Mouse (Mus musculus) bone marrow macrophage, adult 2 months (primary cell): ENCODE measurements around the gene Antxr1. TPM values are rescaled to one million over a fixed set of nuclear protein-coding genes. Genes with fewer than 3 reads are reported as not detected.

Experiments
- H3K27ac ChIP-seq: 2 replicates; pipeline ENCODE4 v1.5.1; 2012; ENCODE audit warnings: low read depth, low read length; ENCODE audit not compliant: insufficient read depth
- H3K4me1 ChIP-seq: 2 replicates; pipeline ENCODE4 v1.6.1; 2012; ENCODE audit warnings: low read length; ENCODE audit not compliant: control insufficient read depth, insufficient read depth
- H3K4me3 ChIP-seq: 2 replicates; pipeline ENCODE4 v1.5.1; 2012; ENCODE audit warnings: mild to moderate bottlenecking, low read length, moderate library complexity; ENCODE audit not compliant: insufficient read depth
- CTCF ChIP-seq: IDR thresholded peaks from 2 replicates; pipeline ENCODE4 v1.5.1; 2012; ENCODE audit warnings: low read depth, mild to moderate bottlenecking, low read length, moderate library complexity
- POLR2A ChIP-seq: IDR thresholded peaks from 2 replicates; pipeline ENCODE4 v1.6.1; 2012; ENCODE audit warnings: mild to moderate bottlenecking, low read depth, low read length, borderline replicate concordance
- polyA plus RNA-seq: library from polyadenylated mRNA; stranded (reverse); fragments of >200 nt; gene quantifications from 2 replicates; pipeline ENCODE4 v1.2.4, GENCODE M21; 2012; ENCODE audit not compliant: missing spikeins, insufficient read depth, insufficient read length

Gene Antxr1
- polyA plus RNA-seq, 1 experiment: 1.5 TPM

DNA sequence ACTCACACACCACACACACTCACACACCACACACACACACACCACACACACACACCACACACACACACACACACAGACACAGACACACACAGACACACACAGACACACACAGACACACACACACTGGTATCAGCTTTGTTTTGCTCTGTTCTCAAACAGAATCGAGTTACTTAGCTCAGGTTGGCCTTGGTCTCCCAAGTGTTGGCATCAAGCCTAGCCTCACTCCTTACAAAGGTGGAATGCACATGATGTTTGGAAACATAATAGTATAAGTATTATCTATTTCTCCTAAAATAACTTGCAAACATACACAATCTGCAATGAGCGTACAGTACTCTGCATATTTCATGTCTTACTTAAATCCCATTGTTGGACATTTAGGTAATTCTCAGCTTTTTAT, 3.2 kb downstream of the Antxr1 start:
- H3K4me1 ChIP-seq: peaks cover 16% of the 10 kb centered on the region
- no peak overlapping the region for H3K4me3 ChIP-seq
- H3K27ac ChIP-seq: no peak overlapping the region
- TF ChIP-seq POLR2A (no peak), CTCF (no peak)

DNA sequence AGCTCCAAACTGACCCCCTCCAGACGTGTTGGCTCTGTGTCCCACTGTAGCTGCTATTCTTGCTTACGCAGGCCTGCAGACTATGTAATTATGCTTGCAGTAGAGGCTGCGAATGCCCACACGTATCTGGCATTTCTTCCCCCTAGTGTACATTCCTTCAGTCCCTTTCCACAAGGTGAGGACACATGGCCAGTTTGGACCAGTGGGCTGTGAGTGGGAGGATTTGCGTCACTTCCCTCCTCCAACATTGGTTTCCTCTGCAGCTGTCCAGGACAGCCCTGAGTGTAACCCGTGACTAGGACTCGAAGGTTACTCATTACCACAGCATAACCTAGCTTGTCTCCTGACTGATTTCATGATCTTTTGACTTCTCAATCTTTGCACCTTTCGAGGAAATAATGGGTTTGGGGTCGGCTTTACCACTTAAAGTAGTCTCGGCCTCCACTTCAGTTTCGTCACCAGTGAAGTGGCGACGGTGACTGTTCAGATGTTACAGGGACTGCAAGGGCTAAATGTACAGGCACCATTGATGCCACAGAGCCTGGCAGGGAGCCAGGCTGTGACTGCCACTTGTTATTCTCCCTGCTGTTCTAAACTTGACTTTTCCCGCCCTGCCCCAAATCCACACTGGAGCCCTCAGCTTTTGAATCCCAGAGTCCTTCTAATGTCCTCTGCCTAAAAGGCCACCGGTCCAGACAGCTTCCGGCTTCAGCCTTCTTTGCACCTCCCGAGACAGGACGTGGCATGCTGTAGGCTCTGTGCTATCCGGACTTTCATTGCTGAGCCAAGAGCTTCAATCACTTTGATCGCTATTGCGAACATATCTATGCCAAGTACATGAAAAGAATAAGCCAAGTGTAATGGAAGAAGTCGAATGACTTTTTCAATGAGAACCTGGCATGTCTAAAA, 7.1 kb downstream of the Antxr1 start:
- peaks cover 11% of the 10 kb centered on the region for H3K4me1 ChIP-seq
- TF ChIP-seq POLR2A: no peak
- H3K27ac ChIP-seq: peak overlapping the region; percentile 36; the same call in 1 of the 2 replicates
- H3K4me3 ChIP-seq: no peak overlapping the region

DNA sequence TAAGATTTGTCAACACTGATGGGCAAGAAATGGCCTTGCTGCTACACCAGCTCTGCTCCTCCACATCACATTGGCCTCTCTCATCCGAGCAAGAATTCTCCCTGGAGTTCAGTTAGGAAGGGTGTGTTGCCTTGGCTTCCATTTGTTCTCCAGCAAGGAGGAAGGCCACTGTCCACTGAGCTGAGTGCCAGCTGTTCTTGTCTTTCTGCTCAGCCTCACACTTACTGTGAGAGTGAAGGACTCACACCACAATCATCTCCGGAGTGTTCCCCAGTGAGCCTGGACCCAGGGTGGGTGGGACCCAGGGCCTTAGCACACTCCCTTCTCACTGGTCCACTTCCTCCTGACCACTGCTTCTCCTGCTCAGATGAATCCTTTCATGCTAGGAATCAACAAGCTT, 8.7 kb downstream of the Antxr1 start:
- H3K27ac ChIP-seq: no peak overlapping the region
- peaks cover 11% of the 10 kb centered on the region for H3K4me1 ChIP-seq
- TF ChIP-seq POLR2A (no peak), CTCF (no peak)
- H3K4me3 ChIP-seq: no peak overlapping the region

DNA sequence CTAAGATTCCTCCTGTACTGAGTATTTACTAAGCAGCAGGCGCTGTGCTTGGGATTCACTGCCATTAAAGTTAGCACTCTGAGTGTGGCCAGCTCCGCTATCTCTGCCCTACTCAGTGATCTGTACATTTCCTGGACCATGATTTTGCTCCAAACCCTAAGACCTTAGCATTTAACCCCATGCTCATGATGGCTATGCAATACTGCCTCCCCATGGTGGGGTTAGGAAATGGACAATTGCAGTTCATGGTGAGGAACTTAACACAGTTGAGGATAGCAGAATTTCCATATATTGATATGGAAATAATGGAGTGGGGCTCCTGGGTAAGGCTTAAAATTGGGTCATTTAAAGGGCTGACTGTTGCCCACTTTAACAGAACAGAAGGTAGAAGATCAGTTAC, 12.2 kb downstream of the Antxr1 start:
- no peak overlapping the region for H3K27ac ChIP-seq
- TF ChIP-seq CTCF (no peak), POLR2A (no peak)
- peaks cover 6% of the 10 kb centered on the region for H3K4me1 ChIP-seq
- no peak overlapping the region for H3K4me3 ChIP-seq

DNA sequence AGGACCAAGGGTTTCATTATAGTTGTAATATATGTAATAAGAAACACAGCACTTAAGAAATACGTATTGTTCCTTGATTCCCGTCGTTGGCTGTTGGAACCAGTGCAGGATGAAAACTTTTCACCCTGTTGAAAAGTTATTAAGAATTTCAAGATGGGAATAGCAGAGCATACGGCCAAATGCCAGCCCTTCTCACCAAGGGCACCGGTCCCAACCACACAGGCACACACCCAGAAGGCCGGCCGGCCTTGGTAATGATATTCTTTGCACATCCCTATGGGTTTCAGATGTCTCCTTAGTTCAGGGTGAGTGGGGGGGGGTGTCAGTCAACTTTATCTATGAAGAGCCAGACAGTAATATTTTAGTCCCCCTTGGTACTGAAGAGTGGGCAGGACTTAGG, 17.0 kb downstream of the Antxr1 start:
- H3K4me1 ChIP-seq: peaks cover 9% of the 10 kb centered on the region
- TF ChIP-seq CTCF: no peak
- TF ChIP-seq POLR2A: no peak
- no peak overlapping the region for H3K4me3 ChIP-seq
- H3K27ac ChIP-seq: no peak overlapping the region

DNA sequence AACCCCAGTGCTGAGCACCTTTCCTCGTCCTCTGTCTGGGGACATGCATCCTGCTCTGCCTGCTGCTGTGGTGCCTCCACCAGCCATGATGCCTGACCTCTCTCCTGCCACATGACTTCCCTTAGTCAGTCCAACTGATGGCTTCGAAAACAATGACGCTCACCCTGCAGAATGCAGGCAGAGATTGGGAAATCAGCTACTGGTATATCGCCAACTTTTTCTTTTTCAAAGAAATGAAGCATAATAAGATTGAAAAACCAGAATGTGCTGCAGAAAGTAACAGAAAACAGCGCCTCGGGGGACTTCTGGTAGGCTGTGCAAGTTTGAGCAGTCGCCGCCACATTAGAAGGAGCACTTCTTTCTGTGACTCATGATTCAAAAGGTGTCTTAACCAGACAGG, 18.7 kb downstream of the Antxr1 start:
- TF ChIP-seq CTCF: no peak
- TF ChIP-seq POLR2A: no peak
- H3K27ac ChIP-seq: no peak overlapping the region
- no peak overlapping the region for H3K4me3 ChIP-seq
- peaks cover 9% of the 10 kb centered on the region for H3K4me1 ChIP-seq

DNA sequence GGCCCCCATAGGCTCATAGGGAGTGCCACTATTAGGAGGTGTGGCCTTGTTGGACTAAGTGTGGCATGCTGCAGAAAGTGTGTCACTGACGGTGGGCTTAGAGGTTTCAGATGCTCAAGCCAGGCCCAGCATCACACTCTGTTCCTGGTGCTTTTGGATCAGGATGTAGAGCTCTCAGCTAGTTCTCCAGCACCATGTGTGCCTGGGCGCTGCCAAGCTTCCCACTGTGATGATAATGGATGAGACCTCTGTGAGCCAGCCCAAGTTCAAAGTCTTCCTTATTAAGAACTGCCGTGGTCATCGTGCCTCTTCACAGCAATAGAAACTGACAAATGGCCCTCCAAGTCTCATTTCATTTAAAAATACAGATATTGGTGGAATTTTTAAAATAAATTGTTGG, 22.9 kb downstream of the Antxr1 start:
- Histone ChIP-seq H3K4me3 (no peak overlapping the region), H3K4me1 (peaks cover 9% of the 10 kb centered on the region), H3K27ac (no peak overlapping the region)
- no peak for TF ChIP-seq CTCF
- TF ChIP-seq POLR2A: no peak

DNA sequence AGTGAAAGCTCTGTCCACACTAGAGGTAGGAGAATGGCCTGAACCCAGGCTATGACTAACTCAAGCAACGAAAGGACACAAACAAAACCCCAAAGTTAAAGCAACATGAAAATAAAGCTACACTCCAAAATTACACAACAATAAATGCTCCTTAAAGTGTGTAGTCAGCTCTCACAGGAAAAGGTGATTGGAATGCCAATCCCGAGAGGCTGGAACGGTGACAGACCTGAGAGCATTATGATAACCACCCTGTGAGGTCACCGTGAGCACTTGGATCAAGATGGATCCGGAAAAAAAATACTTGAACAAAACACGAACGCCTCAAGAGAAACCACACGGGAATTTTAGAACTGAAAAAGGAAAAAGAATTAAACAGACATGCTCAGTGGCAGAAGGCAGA, 31.1 kb downstream of the Antxr1 start:
- Histone ChIP-seq H3K27ac (no peak overlapping the region), H3K4me1 (peaks cover 3% of the 10 kb centered on the region; the same call in 1 of the 2 replicates), H3K4me3 (no peak overlapping the region)
- no peak for TF ChIP-seq POLR2A
- no peak for TF ChIP-seq CTCF

DNA sequence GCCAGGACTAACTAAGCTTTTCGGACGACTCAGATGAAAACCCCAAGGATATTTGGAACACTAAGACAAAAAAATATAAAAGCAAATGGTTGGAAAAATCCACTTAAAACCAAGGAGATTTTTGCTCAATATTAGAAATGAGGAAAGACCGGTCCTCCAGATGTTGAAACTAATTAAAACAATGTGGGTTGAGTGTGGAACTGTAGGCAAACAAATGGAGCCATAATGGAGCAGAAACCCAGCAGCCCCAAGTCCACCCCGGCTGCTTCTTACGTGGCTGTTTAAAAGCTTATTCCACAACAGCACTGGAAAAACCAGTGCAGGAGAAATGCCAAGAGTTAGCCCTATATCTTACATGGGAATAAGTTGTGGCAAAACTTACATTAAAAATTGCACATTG, 32.9 kb downstream of the Antxr1 start:
- Histone ChIP-seq H3K4me1 (peaks cover 3% of the 10 kb centered on the region; the same call in 1 of the 2 replicates), H3K27ac (no peak overlapping the region), H3K4me3 (no peak overlapping the region)
- no peak for TF ChIP-seq CTCF
- TF ChIP-seq POLR2A: no peak

DNA sequence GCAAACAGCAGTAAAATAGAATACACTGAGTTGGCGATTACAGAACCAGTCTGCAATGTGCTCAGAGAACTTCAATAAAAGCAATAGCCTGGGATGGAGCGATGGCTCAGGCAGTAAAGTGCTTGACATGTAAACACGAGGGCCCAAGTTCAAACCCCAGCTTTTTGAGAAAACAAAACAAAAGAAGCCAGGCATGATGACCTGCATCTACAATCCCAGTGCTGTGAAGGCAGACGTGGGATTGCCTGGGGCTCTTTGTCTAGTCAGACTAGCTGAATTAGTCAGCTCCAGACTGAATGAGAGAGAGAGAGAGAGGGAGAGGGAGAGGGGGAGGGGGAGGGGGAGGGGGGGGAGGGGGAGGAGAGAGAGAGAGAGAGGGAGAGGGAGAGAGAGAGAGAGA, 33.6 kb downstream of the Antxr1 start:
- Histone ChIP-seq H3K4me1 (peaks cover 3% of the 10 kb centered on the region; the same call in 1 of the 2 replicates), H3K27ac (no peak overlapping the region), H3K4me3 (no peak overlapping the region)
- TF ChIP-seq POLR2A (no peak), CTCF (no peak)

DNA sequence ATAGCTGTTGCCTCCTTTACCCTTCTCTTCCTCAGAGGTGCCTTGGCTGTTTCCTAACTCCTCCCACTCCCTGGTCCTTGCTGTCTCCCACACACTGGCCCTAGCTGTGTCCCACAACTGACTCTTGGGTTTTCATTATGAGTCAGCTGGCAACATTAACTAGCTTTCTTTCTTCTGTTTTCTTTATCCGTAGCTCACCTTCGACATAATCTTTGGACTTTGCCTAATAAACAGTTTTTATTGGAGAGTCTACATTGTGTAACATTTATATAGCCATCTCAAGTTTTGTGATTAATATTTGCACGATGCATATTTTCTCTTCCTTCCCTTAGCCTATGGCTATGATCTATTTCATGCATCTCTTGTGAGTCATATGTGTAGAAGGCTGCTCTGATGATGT, 40.7 kb downstream of the Antxr1 start:
- Histone ChIP-seq H3K4me1 (peaks cover 5% of the 10 kb centered on the region; the same call in 1 of the 2 replicates), H3K27ac (no peak overlapping the region), H3K4me3 (no peak overlapping the region)
- TF ChIP-seq POLR2A (no peak), CTCF (no peak)
